Mouse (Mus musculus) adrenal gland, adult 8-10 months (tissue): ENCODE measurements around the gene Ttc9. TPM values are rescaled to one million over a fixed set of nuclear protein-coding genes. Genes with fewer than 3 reads are reported as not detected.

Experiments
- total RNA-seq, 4 experiments: library from RNA; stranded (reverse); gene quantifications; 2 replicates each; pipeline ENCODE4 v1.2.4; 2022

Ttc9 gene
- total RNA-seq, 4 experiments from 2014 or later = 3.3 to 4.7 (median 4.3) TPM

Other genes starting within 250 kb of the Ttc9 start
- 1 to 10 TPM; 1.8 to 6.3 (median 2.9) TPM for gene Adam4, start 209.3 kb upstream of the Ttc9 start, total RNA-seq
- gene Cox16, start 146.1 kb upstream of the Ttc9 start, total RNA-seq = 100 to 1,000 TPM in 1 of 4 experiments, 10 to 100 TPM in 3; 77.2 to 106 (median 91.9) TPM
- gene Gm20498, start 98.3 kb upstream of the Ttc9 start, total RNA-seq = 10 to 100 TPM; 35.1 to 44.2 (median 39.5) TPM
- gene Synj2bp, start 98.3 kb upstream of the Ttc9 start, total RNA-seq = 10 to 100 TPM; 29.3 to 38.4 (median 35.3) TPM
- gene Adam21, start 62.8 kb upstream of the Ttc9 start, total RNA-seq = under 1 TPM in 2 of 4 experiments, not detected in 2; 0.09 to 0.43 TPM
- 10 to 100 TPM; 22.6 to 36.4 (median 30.0) TPM for gene Med6, start 36.2 kb upstream of the Ttc9 start, total RNA-seq
- 1 to 10 TPM; 1.6 to 9.7 (median 5.5) TPM for gene Map3k9, start 149.9 kb downstream of the Ttc9 start, total RNA-seq
- 10 to 100 TPM; 56.1 to 89.3 (median 70.1) TPM for gene Pcnx, start 228.8 kb downstream of the Ttc9 start, total RNA-seq